Mouse (Mus musculus): ENCODE data around the gene Tmem121b.

The Tmem121b gene

GRCm38 (mm10) chr6:120493374-120494181 lies at the start of gene Tmem121b:
Gene Tmem121b, minus strand, starts transcription at chr6:120493807.
- DNase-seq = peak; percentile 96

GRCm38 (mm10) chr6:120542061-120542460 lies 48.5 kb upstream of the Tmem121b start:
- no peak for DNase-seq

GRCm38 (mm10) chr6:120541386-120541785 lies 47.8 kb upstream of the Tmem121b start:
- no peak for DNase-seq

- no peak for DNase-seq
Observed at GRCm38 (mm10) chr6:120539781-120540231, 46.2 kb upstream of the Tmem121b start.

- peak; percentile 55 for DNase-seq
Observed at GRCm38 (mm10) chr6:120539132-120539759, 45.6 kb upstream of the Tmem121b start.

- no peak for DNase-seq
Observed at GRCm38 (mm10) chr6:120536337-120536736, 42.7 kb upstream of the Tmem121b start.

GRCm38 (mm10) chr6:120532594-120532993 lies 39.0 kb upstream of the Tmem121b start:
- no peak for DNase-seq

- DNase-seq = peak; percentile 94
Observed at GRCm38 (mm10) chr6:120531020-120531965, 37.7 kb upstream of the Tmem121b start, which contains the start of gene Hdhd5. Gene Hdhd5, minus strand, starts transcription at chr6:120531319.

- DNase-seq = no peak
Observed at GRCm38 (mm10) chr6:120529123-120529522, 35.5 kb upstream of the Tmem121b start.

GRCm38 (mm10) chr6:120524796-120525195 lies 31.2 kb upstream of the Tmem121b start:
- DNase-seq = no peak

- no peak for DNase-seq
Observed at GRCm38 (mm10) chr6:120519647-120520046, 26.0 kb upstream of the Tmem121b start.

GRCm38 (mm10) chr6:120517311-120517710 lies 23.7 kb upstream of the Tmem121b start:
- DNase-seq = no peak

- DNase-seq = no peak
Observed at GRCm38 (mm10) chr6:120516879-120517278, 23.3 kb upstream of the Tmem121b start.

GRCm38 (mm10) chr6:120516422-120516821 lies 22.8 kb upstream of the Tmem121b start:
- no peak for DNase-seq

- DNase-seq = no peak
Observed at GRCm38 (mm10) chr6:120511212-120511611, 17.6 kb upstream of the Tmem121b start.

- DNase-seq = peak; percentile 76
Observed at GRCm38 (mm10) chr6:120510425-120510824, 16.8 kb upstream of the Tmem121b start.

- DNase-seq = peak; percentile 17
Observed at GRCm38 (mm10) chr6:120509975-120510374, 16.4 kb upstream of the Tmem121b start.

- no peak for DNase-seq
Observed at GRCm38 (mm10) chr6:120508645-120509044, 15.0 kb upstream of the Tmem121b start.

GRCm38 (mm10) chr6:120505531-120505930 lies 11.9 kb upstream of the Tmem121b start:
- DNase-seq = no peak

- DNase-seq = peak; percentile 60
Observed at GRCm38 (mm10) chr6:120504051-120504450, 10.4 kb upstream of the Tmem121b start.

GRCm38 (mm10) chr6:120496544-120496943 lies 2.9 kb upstream of the Tmem121b start:
- no peak for DNase-seq

GRCm38 (mm10) chr6:120492499-120493373 lies 871 bp downstream of the Tmem121b start:
- DNase-seq = peak; percentile 54
